Mouse (Mus musculus) adrenal gland (tissue): Measurements from ENCODE around the gene Cnbp.

ENCODE experiments used
- intact Hi-C: fragments of 180-260 bp; cut with DNase I; formaldehyde crosslinking; loops from one replicate; pipeline ENCODE4 v1.15.1; 2025
- long read RNA-seq, 2 experiments: library from polyadenylated mRNA; unstranded; transcript quantifications; one replicate each; pipeline ENCODE4 v2.0.0; 2020; ENCODE audit warnings: borderline replicate concordance in 1 of 2; ENCODE audit not compliant: insufficient replicate concordance in 1 of 2

The Cnbp gene
- long read RNA-seq, experiment 1, transcript Cnbp-209 (5 exons, 1,614 nt), result minor isoform, 13 of 945 reads
- long read RNA-seq, experiment 1, transcript Cnbp-208 (5 exons, 2,175 nt), result major isoform, 400 of 945 reads
- long read RNA-seq, experiment 1, transcript Cnbp-201 (5 exons, 2,178 nt), result minor isoform, 173 of 945 reads
- long read RNA-seq, experiment 1, transcript Cnbp-203 (5 exons, 1,661 nt), result minor isoform, 218 of 945 reads
- long read RNA-seq, experiment 1, partial matches to known transcripts, result 9 of 945 reads
- long read RNA-seq, experiment 1, other reads (novel, unspliced or antisense), result 118 of 945 reads
- long read RNA-seq, experiment 2, transcript Cnbp-208 (5 exons, 2,175 nt), result major isoform, 542 of 1,165 reads
- long read RNA-seq, experiment 2, transcript Cnbp-209 (5 exons, 1,614 nt), result minor isoform, 24 of 1,165 reads
- long read RNA-seq, experiment 2, transcript Cnbp-201 (5 exons, 2,178 nt), result minor isoform, 155 of 1,165 reads
- long read RNA-seq, experiment 2, transcript Cnbp-203 (5 exons, 1,661 nt), result minor isoform, 276 of 1,165 reads
- long read RNA-seq, experiment 2, partial matches to known transcripts, result 10 of 1,165 reads
- long read RNA-seq, experiment 2, other reads (novel, unspliced or antisense), result 138 of 1,165 reads

- intact Hi-C loops, result no loop called here
Observed at GRCm38 (mm10) chr6:87850900-87851614, at the start of gene Cnbp. Gene Cnbp, minus strand, starts transcription at chr6:87851106.

GRCm38 (mm10) chr6:87898028-87898427, 47.1 kb upstream of the Cnbp start:
- intact Hi-C loops, result no loop called here

- intact Hi-C loops, result no loop called here
Observed at GRCm38 (mm10) chr6:87893931-87894330, 43.0 kb upstream of the Cnbp start.

- intact Hi-C loops, result loop anchor here (5.0 kb wide), 1 partner anchor 40 kb away; no protein-coding TSS in a partner anchor
Observed at GRCm38 (mm10) chr6:87887594-87888233, 36.8 kb upstream of the Cnbp start, which contains the start of gene Copg1. Gene Copg1, plus strand, starts transcription at chr6:87887814.

GRCm38 (mm10) chr6:87886721-87887120, 35.8 kb upstream of the Cnbp start:
- intact Hi-C loops, result loop anchor here (5.0 kb wide), 1 partner anchor 39 kb away; no protein-coding TSS in a partner anchor

- intact Hi-C loops, result no loop called here
Observed at GRCm38 (mm10) chr6:87882816-87883215, 31.9 kb upstream of the Cnbp start.

- intact Hi-C loops, result no loop called here
Observed at GRCm38 (mm10) chr6:87882221-87882620, 31.3 kb upstream of the Cnbp start.

- intact Hi-C loops, result no loop called here
Observed at GRCm38 (mm10) chr6:87879628-87880027, 28.7 kb upstream of the Cnbp start.

- intact Hi-C loops, result no loop called here
Observed at GRCm38 (mm10) chr6:87879010-87879409, 28.1 kb upstream of the Cnbp start.

- intact Hi-C loops, result no loop called here
Observed at GRCm38 (mm10) chr6:87876068-87876643, 25.2 kb upstream of the Cnbp start.

- intact Hi-C loops, result no loop called here
Observed at GRCm38 (mm10) chr6:87875562-87875961, 24.7 kb upstream of the Cnbp start.

GRCm38 (mm10) chr6:87875083-87875482, 24.2 kb upstream of the Cnbp start:
- intact Hi-C loops, result no loop called here

- intact Hi-C loops, result no loop called here
Observed at GRCm38 (mm10) chr6:87873963-87874362, 23.1 kb upstream of the Cnbp start.

GRCm38 (mm10) chr6:87873104-87873503, 22.2 kb upstream of the Cnbp start:
- intact Hi-C loops, result no loop called here

GRCm38 (mm10) chr6:87871240-87871639, 20.3 kb upstream of the Cnbp start:
- intact Hi-C loops, result no loop called here

GRCm38 (mm10) chr6:87870440-87870839, 19.5 kb upstream of the Cnbp start:
- intact Hi-C loops, result no loop called here

GRCm38 (mm10) chr6:87868871-87869506, 18.1 kb upstream of the Cnbp start:
- intact Hi-C loops, result no loop called here

- intact Hi-C loops, result no loop called here
Observed at GRCm38 (mm10) chr6:87867256-87867655, 16.4 kb upstream of the Cnbp start.

- intact Hi-C loops, result no loop called here
Observed at GRCm38 (mm10) chr6:87866211-87866610, 15.3 kb upstream of the Cnbp start.

- intact Hi-C loops, result no loop called here
Observed at GRCm38 (mm10) chr6:87857071-87857470, 6.2 kb upstream of the Cnbp start.

- intact Hi-C loops, result no loop called here
Observed at GRCm38 (mm10) chr6:87853446-87853845, 2.5 kb upstream of the Cnbp start.
